Mouse (Mus musculus): ENCODE results near the gene Pus10. TPM values are rescaled to one million over a fixed set of nuclear protein-coding genes. Genes with fewer than 3 reads are reported as not detected.

The Pus10 gene
- total RNA-seq, 2 experiments from 2014 or later, result 12.1 to 13.4 TPM

- intact Hi-C loops (cut with DNase I), result loop anchor here (5.0 to 10.0 kb wide), 2 partner anchors 182 to 270 kb away; no protein-coding TSS in a partner anchor
Observed at GRCm38 (mm10) chr11:23682561-23682960, 17.1 kb downstream of the Pus10 start.

GRCm38 (mm10) chr11:23686671-23687070 lies 21.2 kb downstream of the Pus10 start:
- intact Hi-C loops (cut with DNase I), result loop anchor here (10.0 kb wide), 1 partner anchor 178 kb away; no protein-coding TSS in a partner anchor
- DNase-seq (ENCODE audit: low spot score in 2 of 2), result no peak

More at GRCm38 (mm10) chr11:23682561-23682960, 17.1 kb downstream of the Pus10 start:
- DNase-seq (ENCODE audit: low spot score in 2 of 2), result no peak

- intact Hi-C loops (cut with DNase I), result loop anchor here (10.0 kb wide), 1 partner anchor 177 kb away; no protein-coding TSS in a partner anchor
- no peak for DNase-seq (ENCODE audit: low spot score in 2 of 2)
Observed at GRCm38 (mm10) chr11:23688060-23688459, 22.6 kb downstream of the Pus10 start.

GRCm38 (mm10) chr11:23693286-23693685 lies 27.8 kb downstream of the Pus10 start:
- intact Hi-C loops (cut with DNase I), result no loop called here

GRCm38 (mm10) chr11:23695847-23696246 lies 30.4 kb downstream of the Pus10 start:
- intact Hi-C loops (cut with DNase I), result no loop called here
- no peak for DNase-seq (ENCODE audit: low spot score in 2 of 2)

More at GRCm38 (mm10) chr11:23693286-23693685, 27.8 kb downstream of the Pus10 start:
- DNase-seq (ENCODE audit: low spot score in 2 of 2), result no peak

GRCm38 (mm10) chr11:23698526-23698925 lies 33.1 kb downstream of the Pus10 start:
- intact Hi-C loops (cut with DNase I), result no loop called here
- no peak for DNase-seq (ENCODE audit: low spot score in 2 of 2)

GRCm38 (mm10) chr11:23699414-23700095 lies 34.1 kb downstream of the Pus10 start:
- DNase-seq (ENCODE audit: low spot score in 2 of 2), result no peak
- intact Hi-C loops (cut with DNase I), result no loop called here

- DNase-seq (ENCODE audit: low spot score in 2 of 2), result no peak
- intact Hi-C loops (cut with DNase I), result no loop called here
Observed at GRCm38 (mm10) chr11:23701831-23702230, 36.4 kb downstream of the Pus10 start.

GRCm38 (mm10) chr11:23704604-23705294 lies 39.3 kb downstream of the Pus10 start:
- intact Hi-C loops (cut with DNase I), result no loop called here
- no peak for DNase-seq (ENCODE audit: low spot score in 2 of 2)

GRCm38 (mm10) chr11:23712299-23712698 lies 46.8 kb downstream of the Pus10 start:
- intact Hi-C loops (cut with DNase I), result loop anchor here (10.0 kb wide), 1 partner anchor 153 kb away; no protein-coding TSS in a partner anchor
- DNase-seq (ENCODE audit: low spot score in 2 of 2), result no peak

- intact Hi-C loops (cut with DNase I), result loop anchor here (10.0 kb wide), 1 partner anchor 146 kb away; no protein-coding TSS in a partner anchor
- no peak for DNase-seq (ENCODE audit: low spot score in 2 of 2)
Observed at GRCm38 (mm10) chr11:23718856-23719255, 53.4 kb downstream of the Pus10 start.

- no peak for DNase-seq (ENCODE audit: low spot score in 2 of 2)
- intact Hi-C loops (cut with DNase I), result loop anchor here (10.0 kb wide), 1 partner anchor 145 kb away; no protein-coding TSS in a partner anchor
Observed at GRCm38 (mm10) chr11:23719825-23720224, 54.4 kb downstream of the Pus10 start.

GRCm38 (mm10) chr11:23722326-23722725 lies 56.9 kb downstream of the Pus10 start:
- intact Hi-C loops (cut with DNase I), result no loop called here

GRCm38 (mm10) chr11:23725850-23726249 lies 60.4 kb downstream of the Pus10 start:
- intact Hi-C loops (cut with DNase I), result no loop called here
- no peak for DNase-seq (ENCODE audit: low spot score in 2 of 2)

More at GRCm38 (mm10) chr11:23722326-23722725, 56.9 kb downstream of the Pus10 start:
- DNase-seq (ENCODE audit: low spot score in 2 of 2), result no peak

GRCm38 (mm10) chr11:23726441-23726840 lies 61.0 kb downstream of the Pus10 start:
- intact Hi-C loops (cut with DNase I), result no loop called here
- DNase-seq (ENCODE audit: low spot score in 2 of 2), result no peak

- no peak for DNase-seq (ENCODE audit: low spot score in 2 of 2)
- intact Hi-C loops (cut with DNase I), result no loop called here
Observed at GRCm38 (mm10) chr11:23728186-23728585, 62.7 kb downstream of the Pus10 start.

- intact Hi-C loops (cut with DNase I), result no loop called here
- DNase-seq (ENCODE audit: low spot score in 2 of 2), result no peak
Observed at GRCm38 (mm10) chr11:23730120-23730519, 64.6 kb downstream of the Pus10 start.

- intact Hi-C loops (cut with DNase I), result no loop called here
- DNase-seq (ENCODE audit: low spot score in 2 of 2), result no peak
Observed at GRCm38 (mm10) chr11:23732840-23733239, 67.4 kb downstream of the Pus10 start.

- intact Hi-C loops (cut with DNase I), result no loop called here
- no peak for DNase-seq (ENCODE audit: low spot score in 2 of 2)
Observed at GRCm38 (mm10) chr11:23734749-23735286, 69.3 kb downstream of the Pus10 start.

- intact Hi-C loops (cut with DNase I), result no loop called here
- peak in 1 of 2 experiments; percentile 26 for DNase-seq (ENCODE audit: low spot score in 2 of 2)
Observed at GRCm38 (mm10) chr11:23735820-23736470, 70.5 kb downstream of the Pus10 start.

All from left cerebral cortex, postnatal 14 days (tissue).